Mouse (Mus musculus) lung, embryonic 16.5 days (tissue): ENCODE data around the gene Mapk8ip2. TPM values are rescaled to one million over a fixed set of nuclear protein-coding genes. Genes with fewer than 3 reads are reported as not detected.

ENCODE experiments used
- ATAC-seq: fragments of 200-750 bp; cut with Nextera tagmentation; 2 replicates; pipeline ENCODE4 v1.8.0; 2017; ENCODE audit warnings: low read depth, mild to moderate bottlenecking, moderate library complexity
- H3K27ac ChIP-seq: fragments of 300-500 bp; sonication (generic); 2 replicates; pipeline ENCODE4 v1.5.1; 2014; ENCODE audit warnings: mild to moderate bottlenecking, control low read depth, low read length
- H3K27me3 ChIP-seq: fragments of 300-500 bp; sonication (generic); 2 replicates; pipeline ENCODE4 v1.6.1; 2014; ENCODE audit warnings: low read depth, low read length, mixed read lengths; ENCODE audit not compliant: control insufficient read depth, insufficient read depth
- H3K36me3 ChIP-seq: fragments of 300-500 bp; sonication (generic); 2 replicates; pipeline ENCODE4 v1.6.1; 2014; ENCODE audit warnings: low read length; ENCODE audit not compliant: control insufficient read depth, insufficient read depth
- H3K4me1 ChIP-seq: fragments of 300-500 bp; sonication (generic); replicated peaks from 2 replicates; pipeline ENCODE4 v1.6.1; 2014; ENCODE audit warnings: low read length, mixed read lengths; ENCODE audit not compliant: control insufficient read depth, insufficient read depth
- H3K4me2 ChIP-seq: fragments of 300-500 bp; sonication (generic); 2 replicates; pipeline ENCODE4 v1.6.1; 2014; ENCODE audit warnings: low read depth, low read length, control low read depth
- H3K4me3 ChIP-seq: fragments of 300-500 bp; sonication (generic); 2 replicates; pipeline ENCODE4 v1.5.1; 2014; ENCODE audit warnings: mild to moderate bottlenecking, low read length, control low read depth
- H3K9ac ChIP-seq: fragments of 300-500 bp; sonication (generic); 2 replicates; pipeline ENCODE4 v1.6.1; 2014; ENCODE audit warnings: low read length, control low read depth
- H3K9me3 ChIP-seq: fragments of 300-500 bp; sonication (generic); 2 replicates; pipeline ENCODE4 v1.6.1; 2016; ENCODE audit warnings: low read length; ENCODE audit not compliant: control insufficient read depth
- WGBS: fragments of 180-500 bp; shearing (Covaris S2); extraction: QIAGEN DNeasy Blood & Tissue Kit; methylation state at CpG from one replicate; pipeline ENCODE4 v1.1.7; 2014; 5-methylcytosine and 5-hydroxymethylcytosine counted together
- polyA plus RNA-seq: library from polyadenylated mRNA; unstranded; fragments of >200 nt; fragmentation: Nextera tagmentation; extraction: Ambion mirVana; gene quantifications from 2 replicates; pipeline ENCODE4 v1.2.1, GENCODE M21; 2015

The Mapk8ip2 gene
- polyA plus RNA-seq, 1 experiment from 2014 or later, result 0.50 TPM

DNA sequence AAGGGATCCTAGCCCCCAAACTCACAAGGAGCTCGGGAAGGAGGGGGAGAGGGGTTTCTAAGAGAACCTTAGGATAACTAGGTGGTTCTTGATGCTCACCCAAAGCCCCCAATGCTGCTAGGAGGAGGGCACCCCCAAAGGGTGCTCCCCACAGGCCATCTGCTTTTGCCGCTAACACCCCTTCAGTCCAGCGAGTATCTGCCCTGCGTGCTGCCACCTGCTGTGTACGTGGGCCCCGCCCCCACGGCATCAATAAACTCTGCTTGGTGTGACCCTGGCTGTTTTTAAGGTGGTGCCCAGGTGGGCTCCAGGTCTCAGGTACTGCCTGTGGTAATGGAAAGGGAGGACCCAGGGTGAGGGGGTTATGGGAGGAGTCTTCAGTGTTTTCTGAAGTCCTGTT lies 8.5 kb downstream of the Mapk8ip2 start:
- Histone ChIP-seq H3K27ac (no peak overlapping the region), H3K9me3 (no peaks in the 10 kb centered on the region), H3K4me3 (no peak overlapping the region), H3K36me3 (no peaks in the 10 kb centered on the region), H3K9ac (no peak overlapping the region), H3K27me3 (no peaks in the 10 kb centered on the region; the same call in 1 of the 2 replicates), H3K4me1 (no peaks in the 10 kb centered on the region), H3K4me2 (no peak overlapping the region)
- ATAC-seq, result no peak
- WGBS, result 65% methylated on average over 7 of the region's 7 CpGs

GRCm38 (mm10) chr15:89463334-89464235 lies 9.9 kb downstream of the Mapk8ip2 start:
- no peak overlapping the region for H3K27ac ChIP-seq
- H3K27me3 ChIP-seq, result no peaks in the 10 kb centered on the region
- no peaks in the 10 kb centered on the region for H3K4me1 ChIP-seq
- H3K36me3 ChIP-seq, result no peaks in the 10 kb centered on the region
- ATAC-seq, result no peak
- no peak overlapping the region for H3K4me2 ChIP-seq
- 46% methylated on average over 5 of the region's 5 CpGs for WGBS
- H3K9ac ChIP-seq, result no peak overlapping the region
- H3K9me3 ChIP-seq, result no peaks in the 10 kb centered on the region
- no peak overlapping the region for H3K4me3 ChIP-seq

- no peaks in the 10 kb centered on the region for H3K9me3 ChIP-seq
- 7% methylated on average over 1 of the region's 1 CpGs for WGBS
- no peak for ATAC-seq
- H3K4me1 ChIP-seq, result no peaks in the 10 kb centered on the region
- no peaks in the 10 kb centered on the region for H3K27me3 ChIP-seq
- H3K27ac ChIP-seq, result no peak overlapping the region
- no peak overlapping the region for H3K4me2 ChIP-seq
- no peak overlapping the region for H3K4me3 ChIP-seq
- H3K36me3 ChIP-seq, result no peaks in the 10 kb centered on the region
- H3K9ac ChIP-seq, result no peak overlapping the region
These were observed 11.3 kb downstream of the Mapk8ip2 start for GRCm38 (mm10) chr15:89465052-89465451.

GRCm38 (mm10) chr15:89468577-89468976 lies 14.9 kb downstream of the Mapk8ip2 start:
- Histone ChIP-seq H3K4me1 (no peaks in the 10 kb centered on the region), H3K27me3 (no peaks in the 10 kb centered on the region), H3K4me2 (no peak overlapping the region), H3K4me3 (no peak overlapping the region), H3K9me3 (no peaks in the 10 kb centered on the region), H3K27ac (no peak overlapping the region), H3K36me3 (no peaks in the 10 kb centered on the region), H3K9ac (no peak overlapping the region)
- ATAC-seq, result no peak
- WGBS, result 36% methylated on average over 2 of the region's 2 CpGs

- H3K9me3 ChIP-seq, result no peaks in the 10 kb centered on the region
- no peak for ATAC-seq
- no peak overlapping the region for H3K4me3 ChIP-seq
- H3K27ac ChIP-seq, result no peak overlapping the region
- no peaks in the 10 kb centered on the region for H3K27me3 ChIP-seq
- WGBS, result 82% methylated on average over 4 of the region's 4 CpGs
- H3K9ac ChIP-seq, result no peak overlapping the region
- no peak overlapping the region for H3K4me2 ChIP-seq
- peaks cover 5% of the 10 kb centered on the region for H3K4me1 ChIP-seq
- no peaks in the 10 kb centered on the region for H3K36me3 ChIP-seq
These were observed 17.8 kb downstream of the Mapk8ip2 start for GRCm38 (mm10) chr15:89471476-89471875.

GRCm38 (mm10) chr15:89473370-89473769 lies 19.7 kb downstream of the Mapk8ip2 start:
- Histone ChIP-seq H3K27ac (no peak overlapping the region), H3K4me3 (no peak overlapping the region), H3K4me2 (no peak overlapping the region), H3K4me1 (peaks cover 8% of the 10 kb centered on the region), H3K36me3 (no peaks in the 10 kb centered on the region), H3K27me3 (no peaks in the 10 kb centered on the region), H3K9ac (no peak overlapping the region), H3K9me3 (no peaks in the 10 kb centered on the region)
- WGBS, result 76% methylated on average over 9 of the region's 9 CpGs
- ATAC-seq, result no peak

- Histone ChIP-seq H3K36me3 (no peaks in the 10 kb centered on the region), H3K4me3 (no peak overlapping the region), H3K9ac (no peak overlapping the region), H3K4me2 (no peak overlapping the region), H3K27ac (no peak overlapping the region), H3K27me3 (no peaks in the 10 kb centered on the region), H3K9me3 (no peaks in the 10 kb centered on the region), H3K4me1 (peaks cover 8% of the 10 kb centered on the region)
- ATAC-seq, result no peak
- 93% methylated on average over 8 of the region's 8 CpGs for WGBS
These were observed 20.2 kb downstream of the Mapk8ip2 start for GRCm38 (mm10) chr15:89473921-89474320.

GRCm38 (mm10) chr15:89474596-89475292 lies 21.0 kb downstream of the Mapk8ip2 start:
- Histone ChIP-seq H3K27me3 (no peaks in the 10 kb centered on the region), H3K9me3 (no peaks in the 10 kb centered on the region), H3K4me2 (no peak overlapping the region), H3K4me1 (peaks cover 8% of the 10 kb centered on the region), H3K36me3 (no peaks in the 10 kb centered on the region), H3K4me3 (no peak overlapping the region), H3K27ac (no peak overlapping the region), H3K9ac (no peak overlapping the region)
- WGBS, result 88% methylated on average over 19 of the region's 19 CpGs
- no peak for ATAC-seq

GRCm38 (mm10) chr15:89475293-89475600 lies 21.5 kb downstream of the Mapk8ip2 start:
- Histone ChIP-seq H3K9me3 (no peaks in the 10 kb centered on the region), H3K27me3 (no peaks in the 10 kb centered on the region), H3K4me3 (peak overlapping the region; percentile 71), H3K9ac (peak overlapping the region; percentile 76), H3K4me2 (peak overlapping the region; percentile 88), H3K4me1 (peaks cover 8% of the 10 kb centered on the region), H3K27ac (no peak overlapping the region), H3K36me3 (no peaks in the 10 kb centered on the region)
- 88% methylated on average over 7 of the region's 7 CpGs for WGBS
- ATAC-seq, result no peak
